Comparison of ENCODE assay signal across 11 mouse cellular contexts in the genomic region with DNA sequence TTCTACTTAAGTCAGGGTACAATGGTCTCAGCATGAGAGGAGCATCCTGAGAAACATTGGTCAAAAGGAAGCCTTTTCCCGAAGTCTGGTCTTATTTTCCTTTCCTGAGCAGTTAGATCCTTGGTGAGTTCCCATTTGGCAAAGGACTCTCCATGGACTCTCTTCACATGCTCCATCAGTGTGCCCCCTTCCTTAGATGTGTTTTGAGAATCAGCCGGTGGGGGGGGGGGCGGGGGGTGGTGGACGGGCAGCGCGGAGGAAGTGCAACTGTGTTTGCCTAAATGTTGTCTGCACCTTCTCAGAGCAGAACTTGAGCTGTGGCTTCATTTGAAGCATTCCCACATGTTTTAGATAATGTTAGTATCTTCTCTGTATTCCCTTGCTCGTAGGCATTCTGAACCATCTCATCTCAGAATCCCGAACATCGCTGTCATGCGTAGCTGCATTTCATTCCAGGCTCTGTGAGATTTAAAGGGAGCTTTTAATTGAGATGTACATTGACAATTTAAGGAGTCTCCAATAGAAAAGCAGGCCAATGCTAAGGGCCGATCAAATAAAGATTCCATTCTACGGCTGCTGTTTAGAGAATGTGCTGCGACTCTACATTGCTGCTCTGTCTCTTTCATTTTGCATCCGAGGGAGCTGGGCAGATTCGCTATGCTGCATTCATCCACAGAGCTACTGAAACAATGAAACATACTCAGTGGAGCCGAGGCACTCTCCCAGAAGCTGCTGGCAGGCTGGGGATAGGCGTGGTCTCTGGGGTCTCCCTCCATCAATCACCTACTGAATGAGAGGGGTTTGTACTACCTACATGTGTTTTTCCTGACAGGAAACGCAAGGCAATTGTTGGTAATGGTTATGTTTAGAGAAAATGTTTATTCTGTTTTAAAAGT.
A peak's percentile ranks its signal among the peaks of the same experiment; 100 is the strongest.
DNase-seq lines count a peak whose midpoint lies in the region; ATAC-seq and TF ChIP-seq lines count a peak whose summit lies in the region.
"Had no signal": no experiment of that assay in that cellular context is flagged by ENCODE, and none has a peak within 500 bp of the region (broad histone marks: within the 10 kb centered on the region; RNA-seq: fewer than 3 reads in every experiment).

No protein-coding gene starts in this region.

- intact Hi-C loops in gastrocnemius, adult 2 months (cut with DNase I) = no loop called here

- H3K9ac ChIP-seq in forebrain, embryonic 15.5 days (replicated peaks) = no peak overlapping the region
- no peak overlapping the region for H3K9ac ChIP-seq in midbrain, embryonic 11.5 days (ENCODE audit: low read length)
- no peak overlapping the region for H3K9ac ChIP-seq in stomach, embryonic 14.5 days (replicated peaks; ENCODE audit: low read depth, low read length)
- H3K9ac ChIP-seq: heart, embryonic 15.5 days; liver, embryonic 14.5 days; stomach, embryonic 15.5 days had no signal

- DNase-seq in forebrain, embryonic 10.5 days (ENCODE audit: extremely low spot score, low spot score) = no peak
- peak; percentile 31 to 37 for DNase-seq in layer of hippocampus, adult 2 months (ENCODE audit: low spot score in 2 of 2)
- DNase-seq in midbrain, embryonic 11.5 days (ENCODE audit: low spot score, missing footprints) = peak; percentile 87
- no peak for DNase-seq in ovary, postnatal 10 days (ENCODE audit: low spot score)
- no peak for DNase-seq in urinary bladder, postnatal 14 days (ENCODE audit: low spot score)
- no peak for DNase-seq in gastrocnemius, adult 2 months

- peak overlapping the region; percentile 15; the same call in 1 of the 2 replicates for H3K4me3 ChIP-seq in forebrain, embryonic 15.5 days
- no peak overlapping the region for H3K4me3 ChIP-seq in forebrain, embryonic 10.5 days
- H3K4me3 ChIP-seq in layer of hippocampus, adult 2 months = peak overlapping the region; percentile 46
- H3K4me3 ChIP-seq in midbrain, embryonic 11.5 days (ENCODE audit: low read depth, low read length) = no peak overlapping the region
- no peak overlapping the region for H3K4me3 ChIP-seq in stomach, embryonic 14.5 days (ENCODE audit: low read depth, low read length)
- H3K4me3 ChIP-seq in gastrocnemius, adult 2 months = no peak overlapping the region
- H3K4me3 ChIP-seq: heart, embryonic 15.5 days; stomach, embryonic 15.5 days had no signal

- no peaks in the 10 kb centered on the region for H3K27me3 ChIP-seq in forebrain, embryonic 15.5 days
- no peaks in the 10 kb centered on the region for H3K27me3 ChIP-seq in forebrain, embryonic 10.5 days (ENCODE audit: poor library complexity, severe bottlenecking)
- no peaks in the 10 kb centered on the region for H3K27me3 ChIP-seq in midbrain, embryonic 11.5 days (ENCODE audit: control insufficient read depth, insufficient read depth, low read length)
- H3K27me3 ChIP-seq in stomach, embryonic 14.5 days (ENCODE audit: control insufficient read depth, insufficient read depth, low read length) = no peaks in the 10 kb centered on the region
- H3K27me3 ChIP-seq: heart, embryonic 15.5 days; stomach, embryonic 15.5 days had no signal

- no peak for TF ChIP-seq CTCF in layer of hippocampus, adult 2 months (conservative IDR thresholded peaks at IDR 0.05)
- TF ChIP-seq CTCF in gastrocnemius, adult 2 months (IDR thresholded peaks at IDR 0.05) = no peak

- H3K36me3 ChIP-seq in forebrain, embryonic 15.5 days = no peaks in the 10 kb centered on the region
- no peaks in the 10 kb centered on the region for H3K36me3 ChIP-seq in forebrain, embryonic 10.5 days (replicated peaks)
- H3K36me3 ChIP-seq in midbrain, embryonic 11.5 days (ENCODE audit: control insufficient read depth, insufficient read depth, low read length) = no peaks in the 10 kb centered on the region
- no peaks in the 10 kb centered on the region for H3K36me3 ChIP-seq in stomach, embryonic 14.5 days (ENCODE audit: control insufficient read depth, insufficient read depth, low read length)
- H3K36me3 ChIP-seq: heart, embryonic 15.5 days; stomach, embryonic 15.5 days had no signal

- ATAC-seq in forebrain, embryonic 15.5 days (replicated peaks) = peak; percentile 69; the same call in 1 of the 2 replicates
- ATAC-seq in midbrain, embryonic 11.5 days (ENCODE audit: low FRiP score) = peak; percentile 67
- ATAC-seq in stomach, embryonic 14.5 days (ENCODE audit: insufficient number of reproducible peaks, insufficient read depth, low FRiP score, low read depth) = 0 out of 2 replicates have a peak, but pooled peaks have one; percentile 10

- peak overlapping the region; percentile 7 for H3K4me2 ChIP-seq in forebrain, embryonic 15.5 days (replicated peaks)
- H3K4me2 ChIP-seq in midbrain, embryonic 11.5 days = peak overlapping the region; percentile 37
- H3K4me2 ChIP-seq in stomach, embryonic 14.5 days (replicated peaks; ENCODE audit: low read depth, low read length) = 0 out of 2 replicates have a peak overlapping the region, but pooled peaks have one; percentile 10
- H3K4me2 ChIP-seq: heart, embryonic 15.5 days; stomach, embryonic 15.5 days had no signal

- WGBS in forebrain, embryonic 15.5 days = 51% methylated on average over 18 of the region's 18 CpGs
- 68% methylated on average over 18 of the region's 18 CpGs for WGBS in forebrain, embryonic 10.5 days
- WGBS in midbrain, embryonic 11.5 days = 42% methylated on average over 18 of the region's 18 CpGs
- WGBS in stomach, embryonic 14.5 days = 49% methylated on average over 18 of the region's 18 CpGs

- H3K9me3 ChIP-seq in forebrain, embryonic 15.5 days = no peaks in the 10 kb centered on the region
- H3K9me3 ChIP-seq in forebrain, embryonic 10.5 days = no peaks in the 10 kb centered on the region
- no peaks in the 10 kb centered on the region for H3K9me3 ChIP-seq in midbrain, embryonic 11.5 days (ENCODE audit: control insufficient read depth, low read length)
- no peaks in the 10 kb centered on the region for H3K9me3 ChIP-seq in stomach, embryonic 14.5 days (ENCODE audit: control insufficient read depth, low read depth, low read length)
- H3K9me3 ChIP-seq: heart, embryonic 15.5 days; stomach, embryonic 15.5 days had no signal

- H3K4me1 ChIP-seq in forebrain, embryonic 15.5 days = 0 out of 2 replicates have a peak, but pooled peaks cover 2% of the 10 kb centered on the region
- peaks cover 22% of the 10 kb centered on the region for H3K4me1 ChIP-seq in forebrain, embryonic 10.5 days
- peaks cover 4% of the 10 kb centered on the region; the same call in 1 of the 2 replicates for H3K4me1 ChIP-seq in midbrain, embryonic 11.5 days (ENCODE audit: control insufficient read depth, insufficient read depth, low read length)
- no peaks in the 10 kb centered on the region for H3K4me1 ChIP-seq in stomach, embryonic 14.5 days (ENCODE audit: control insufficient read depth, insufficient read depth, low read length)
- H3K4me1 ChIP-seq: heart, embryonic 15.5 days; stomach, embryonic 15.5 days had no signal

- 0 out of 2 replicates have a peak overlapping the region, but pooled peaks have one; percentile 7 for H3K27ac ChIP-seq in forebrain, embryonic 15.5 days (replicated peaks)
- no peak overlapping the region for H3K27ac ChIP-seq in forebrain, embryonic 10.5 days
- peak overlapping the region; percentile 83 for H3K27ac ChIP-seq in layer of hippocampus, adult 2 months
- H3K27ac ChIP-seq in midbrain, embryonic 11.5 days (ENCODE audit: low read depth, low read length) = no peak overlapping the region
- H3K27ac ChIP-seq in stomach, embryonic 14.5 days (ENCODE audit: low read length) = no peak overlapping the region
- no peak overlapping the region for H3K27ac ChIP-seq in gastrocnemius, adult 2 months
- H3K27ac ChIP-seq: heart, embryonic 15.5 days; liver, embryonic 14.5 days; stomach, embryonic 15.5 days had no signal

Comparison
In these comparisons a context has a peak if more than half of its experiments do, and no peak if none do; other contexts are left out.
1. H3K27ac ChIP-seq: peak in forebrain, embryonic 15.5 days (single experiment) and layer of hippocampus, adult 2 months (single experiment); none in forebrain, embryonic 10.5 days (single experiment), midbrain, embryonic 11.5 days (single experiment), stomach, embryonic 14.5 days (single experiment) and gastrocnemius, adult 2 months (single experiment).
2. H3K4me3 ChIP-seq: peak in forebrain, embryonic 15.5 days (single experiment) and layer of hippocampus, adult 2 months (single experiment); none in forebrain, embryonic 10.5 days (single experiment), midbrain, embryonic 11.5 days (single experiment), stomach, embryonic 14.5 days (single experiment) and gastrocnemius, adult 2 months (single experiment).
3. ATAC-seq: peak in every context shown above with its lines; median percentile 69 in forebrain, embryonic 15.5 days; 67 in midbrain, embryonic 11.5 days; 10 in stomach, embryonic 14.5 days.
4. DNase-seq: peak in layer of hippocampus, adult 2 months (2 of 2) and midbrain, embryonic 11.5 days (single experiment); none in forebrain, embryonic 10.5 days (single experiment), ovary, postnatal 10 days (single experiment), urinary bladder, postnatal 14 days (single experiment) and gastrocnemius, adult 2 months (single experiment).
5. Peak in every context shown above with its lines, with median percentiles within 50 percentile points of each other: H3K4me2 ChIP-seq.